Mouse (Mus musculus): ENCODE results near the gene Hacd3. TPM values are rescaled to one million over a fixed set of nuclear protein-coding genes. Genes with fewer than 3 reads are reported as not detected.
"Not testable (repeated sequence)": the region's sequence is repeated elsewhere in the genome, so short reads cannot be mapped to it uniquely, and the experiment has no call there.

Hacd3 gene
- total RNA-seq, 2 experiments from 2014 or later, result 8.2 to 11.9 TPM

DNA sequence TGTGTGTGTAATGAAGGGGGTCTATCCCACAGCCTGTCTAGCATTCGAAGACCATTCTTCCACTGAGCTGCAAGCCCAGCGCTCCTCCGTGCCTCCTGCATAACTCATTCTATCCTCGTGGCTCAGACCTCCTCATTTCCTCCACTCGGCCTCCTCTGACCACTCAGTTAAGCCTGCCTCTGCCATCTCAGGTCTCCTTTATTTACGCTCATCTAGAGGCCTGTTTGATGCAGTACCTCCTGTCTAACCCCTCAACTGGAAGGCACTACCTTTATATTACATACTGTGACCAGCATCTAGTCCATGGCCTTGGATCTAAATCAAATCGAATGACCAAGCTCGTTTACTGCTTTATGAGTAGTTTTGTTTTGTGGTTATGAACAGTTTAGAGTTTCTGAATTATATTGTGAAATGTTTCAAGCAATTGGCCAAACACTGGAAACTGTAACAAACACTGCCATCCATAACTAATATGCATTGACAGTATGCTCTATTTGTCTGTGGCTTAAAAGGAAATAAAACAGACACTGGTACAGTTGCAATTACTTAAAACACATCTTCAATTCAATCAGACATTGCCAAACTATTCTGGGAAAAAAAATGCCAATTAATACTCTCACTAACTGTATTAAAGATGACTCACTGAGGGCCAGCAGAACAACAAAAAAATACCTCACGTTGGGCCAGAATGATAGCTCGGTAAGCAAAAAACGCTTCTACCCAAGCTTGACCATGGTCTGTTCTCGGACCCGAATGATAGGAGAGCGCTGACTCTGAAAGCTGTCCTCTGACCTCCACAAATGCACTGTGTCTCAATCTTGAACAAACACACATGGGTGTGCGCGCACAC lies 4.3 kb downstream of the Hacd3 start:
- DNase-seq, result no peak

- DNase-seq, result no peak
Observed at GRCm38 (mm10) chr9:65016241-65016977, 5.1 kb downstream of the Hacd3 start.

GRCm38 (mm10) chr9:65015461-65016222 lies 5.9 kb downstream of the Hacd3 start:
- DNase-seq, result no peak

DNA sequence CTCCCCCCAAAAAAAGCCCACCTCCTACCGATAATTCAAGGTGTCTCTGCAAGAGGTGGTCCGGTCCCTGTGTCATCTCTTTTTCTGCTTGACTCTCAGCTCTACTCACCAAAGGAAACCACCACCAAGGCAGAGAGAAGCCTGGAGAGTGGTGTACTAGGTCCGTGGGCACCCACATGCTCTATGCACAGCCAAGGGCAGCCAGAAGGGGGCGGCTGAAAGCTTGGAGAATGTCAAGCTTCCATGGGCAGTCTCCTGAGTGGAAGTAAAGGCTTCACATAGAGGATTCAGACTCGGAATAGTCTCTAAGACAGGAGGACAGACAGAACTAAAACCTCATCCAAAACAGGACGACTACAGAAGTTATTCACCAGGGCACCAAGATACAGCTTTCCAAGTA lies 10.2 kb downstream of the Hacd3 start:
- no peak for DNase-seq

DNA sequence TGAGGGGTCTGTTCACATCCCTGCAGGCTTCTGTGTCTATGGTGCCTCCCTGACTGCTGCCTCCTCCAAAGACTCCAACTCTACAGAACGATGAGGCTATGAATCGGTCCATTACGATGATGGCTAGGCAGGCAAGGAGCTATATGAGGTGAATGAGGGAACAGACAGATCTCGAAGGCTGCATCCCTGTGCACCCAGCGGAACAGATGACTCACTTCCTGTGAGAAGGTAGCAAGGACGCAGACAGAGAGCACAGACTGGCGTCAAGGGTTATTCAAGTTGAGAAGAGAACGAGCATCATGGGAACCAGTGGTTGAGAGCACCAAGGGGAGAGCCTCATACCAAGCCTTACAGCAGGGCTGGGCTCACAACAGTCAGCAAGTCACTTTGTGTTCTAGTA lies 10.9 kb downstream of the Hacd3 start:
- DNase-seq, result no peak

DNA sequence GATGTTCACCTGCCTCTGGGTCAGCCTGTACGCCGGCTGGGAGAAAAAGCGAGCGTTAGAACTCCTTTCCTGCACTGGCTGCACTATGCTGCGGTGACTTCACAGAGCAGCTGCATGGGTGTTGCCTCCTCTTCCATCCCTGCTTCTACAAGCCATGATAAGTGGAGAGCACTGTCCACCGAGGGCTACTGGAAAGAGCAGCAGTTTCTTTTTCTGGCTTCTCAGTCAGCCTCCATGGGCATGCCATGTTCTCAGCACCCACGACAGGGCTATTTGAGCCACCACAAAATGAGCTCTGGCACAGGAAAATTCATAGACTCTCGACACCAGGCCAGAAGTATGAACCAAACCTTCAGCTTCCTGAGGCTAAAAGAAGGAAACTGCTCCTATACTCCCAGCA lies 15.8 kb downstream of the Hacd3 start:
- DNase-seq, result peak; percentile 39

GRCm38 (mm10) chr9:65001481-65001880 lies 20.0 kb downstream of the Hacd3 start:
- DNase-seq, result no peak

- not testable (repeated sequence) for DNase-seq
Observed at GRCm38 (mm10) chr9:64995464-64995863, 26.0 kb downstream of the Hacd3 start.

GRCm38 (mm10) chr9:64990291-64990690 lies 31.2 kb downstream of the Hacd3 start:
- no peak for DNase-seq

DNA sequence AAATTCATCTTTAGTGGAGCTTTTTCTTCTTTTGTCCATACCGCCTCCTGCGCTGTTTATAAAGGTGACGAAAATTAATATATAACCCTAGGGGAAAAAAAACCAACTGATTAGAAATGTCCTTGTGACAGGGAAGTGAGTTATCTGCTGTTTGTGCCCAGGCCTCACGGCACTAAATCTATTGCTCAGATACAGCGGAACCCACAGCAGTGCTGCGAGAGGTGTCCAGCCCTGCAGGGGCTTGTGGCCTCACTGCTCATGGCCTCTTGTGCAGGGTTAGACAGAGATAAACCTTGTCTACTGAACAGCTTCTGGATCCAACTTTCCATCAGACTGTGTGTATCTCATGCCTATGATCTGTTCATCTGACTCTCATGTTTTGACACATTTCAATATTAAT lies 33.0 kb downstream of the Hacd3 start:
- DNase-seq, result no peak

GRCm38 (mm10) chr9:64987651-64988050 lies 33.8 kb downstream of the Hacd3 start:
- DNase-seq, result no peak

DNA sequence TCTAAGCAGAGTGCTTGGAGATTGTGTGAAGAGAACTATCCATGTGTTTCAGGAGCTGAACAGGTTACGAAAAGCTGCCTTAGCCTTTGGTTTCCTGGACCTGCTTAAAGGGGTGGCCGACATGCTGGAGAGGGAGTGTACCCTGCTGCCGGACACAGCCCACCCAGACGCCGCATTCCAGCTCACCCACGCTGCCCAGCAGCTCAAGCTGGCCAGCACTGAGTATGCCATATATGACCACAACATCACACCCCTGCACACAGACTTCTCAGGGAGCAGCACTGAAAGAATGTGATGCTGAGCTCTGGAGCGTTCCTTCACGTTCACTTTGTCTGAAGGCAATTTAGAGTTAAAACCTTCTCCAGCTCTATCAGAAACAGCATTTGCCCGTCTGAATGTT lies 35.7 kb downstream of the Hacd3 start:
- DNase-seq, result no peak

DNA sequence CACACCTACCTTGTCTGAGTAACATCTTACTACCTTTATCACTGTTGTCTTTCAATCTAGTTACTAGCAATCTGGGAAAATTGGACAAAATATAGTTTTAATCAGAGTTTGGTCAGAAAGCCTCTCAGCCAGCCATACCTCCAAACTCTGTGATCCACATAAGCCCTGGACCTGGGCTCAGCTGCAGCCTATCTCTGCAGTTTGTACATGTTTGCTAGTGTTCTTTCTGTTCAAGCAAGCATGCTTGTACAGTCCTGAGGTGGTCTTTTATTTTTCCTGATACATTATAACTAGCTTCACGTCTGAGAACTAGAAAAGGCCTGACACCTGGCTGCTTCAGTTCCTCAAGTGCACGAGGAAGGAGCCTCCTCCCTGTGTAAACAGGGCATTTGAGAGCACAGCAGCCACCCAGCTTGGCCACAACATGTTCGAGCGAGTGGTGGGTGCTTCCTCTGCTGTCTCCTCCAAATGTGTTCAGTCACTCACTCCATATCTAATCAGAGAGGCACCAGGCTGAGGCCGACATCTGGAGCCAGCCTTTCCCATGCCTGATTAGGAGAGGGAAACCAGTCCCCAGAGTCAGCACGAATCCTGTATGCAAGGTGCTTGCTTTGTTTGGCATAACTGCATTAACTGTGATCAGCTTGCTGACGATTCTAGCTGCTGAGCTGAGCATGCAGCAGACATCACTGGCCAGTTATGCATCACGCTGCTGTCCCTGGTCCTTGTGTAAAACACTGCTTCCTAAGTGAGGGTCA lies 36.3 kb downstream of the Hacd3 start:
- no peak for DNase-seq

DNA sequence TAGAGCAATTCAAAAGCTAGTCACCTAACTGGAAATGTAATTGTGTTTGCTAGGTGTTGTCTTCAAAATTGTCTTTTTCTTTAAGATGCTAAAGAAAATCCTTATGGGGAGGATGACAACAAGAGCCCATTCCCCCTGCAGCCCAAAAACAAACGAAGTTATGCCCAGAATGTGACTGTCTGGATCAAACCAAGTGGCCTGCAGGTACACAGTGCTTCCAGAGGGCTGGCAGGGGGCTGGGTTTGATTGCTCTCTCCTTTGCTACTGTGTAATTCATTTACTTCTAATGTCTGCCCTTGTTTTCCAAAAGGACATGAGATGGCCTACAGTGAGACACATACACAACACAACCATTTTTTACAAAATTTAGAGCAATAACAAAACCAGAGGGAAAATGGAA lies 39.6 kb downstream of the Hacd3 start:
- no peak for DNase-seq

DNA sequence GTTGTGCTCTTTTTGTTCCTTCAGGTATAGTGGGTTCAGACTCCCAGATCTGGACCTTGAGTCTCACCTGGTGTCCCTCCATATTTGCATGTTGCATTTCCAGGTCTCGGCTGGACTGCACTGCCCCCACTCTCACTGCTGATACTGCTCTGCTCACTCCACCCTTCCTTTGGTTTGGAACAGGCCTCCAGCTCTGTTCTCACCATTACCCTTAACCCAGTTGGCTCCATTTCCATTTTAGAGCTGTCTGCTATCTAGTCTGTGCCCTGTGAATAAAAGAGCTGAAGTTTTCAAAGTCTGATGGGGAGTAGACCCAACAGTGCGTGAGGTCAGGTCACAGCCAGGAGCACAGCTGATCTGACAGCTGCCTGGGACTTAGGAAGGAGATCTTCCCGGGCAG lies 40.9 kb downstream of the Hacd3 start:
- no peak for DNase-seq

DNA sequence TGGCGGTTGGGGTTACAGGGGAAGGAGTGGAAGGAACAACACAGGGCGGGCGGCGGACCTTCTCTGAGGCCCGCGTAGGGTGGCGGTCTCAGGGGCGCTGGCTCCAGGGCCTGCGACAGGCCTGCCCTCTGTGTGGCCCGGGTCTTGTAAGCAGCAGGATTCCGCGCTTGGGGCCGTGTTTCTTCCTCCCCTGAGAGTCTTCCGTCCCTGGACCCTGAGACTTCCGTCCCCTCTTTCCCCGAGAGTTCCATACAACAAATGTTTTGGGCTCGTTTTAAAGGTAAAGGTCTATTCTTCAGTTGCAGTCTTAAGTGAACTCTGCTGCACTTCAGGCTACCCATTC lies 60.5 kb downstream of the Hacd3 start:
- DNase-seq, result no peak

DNA sequence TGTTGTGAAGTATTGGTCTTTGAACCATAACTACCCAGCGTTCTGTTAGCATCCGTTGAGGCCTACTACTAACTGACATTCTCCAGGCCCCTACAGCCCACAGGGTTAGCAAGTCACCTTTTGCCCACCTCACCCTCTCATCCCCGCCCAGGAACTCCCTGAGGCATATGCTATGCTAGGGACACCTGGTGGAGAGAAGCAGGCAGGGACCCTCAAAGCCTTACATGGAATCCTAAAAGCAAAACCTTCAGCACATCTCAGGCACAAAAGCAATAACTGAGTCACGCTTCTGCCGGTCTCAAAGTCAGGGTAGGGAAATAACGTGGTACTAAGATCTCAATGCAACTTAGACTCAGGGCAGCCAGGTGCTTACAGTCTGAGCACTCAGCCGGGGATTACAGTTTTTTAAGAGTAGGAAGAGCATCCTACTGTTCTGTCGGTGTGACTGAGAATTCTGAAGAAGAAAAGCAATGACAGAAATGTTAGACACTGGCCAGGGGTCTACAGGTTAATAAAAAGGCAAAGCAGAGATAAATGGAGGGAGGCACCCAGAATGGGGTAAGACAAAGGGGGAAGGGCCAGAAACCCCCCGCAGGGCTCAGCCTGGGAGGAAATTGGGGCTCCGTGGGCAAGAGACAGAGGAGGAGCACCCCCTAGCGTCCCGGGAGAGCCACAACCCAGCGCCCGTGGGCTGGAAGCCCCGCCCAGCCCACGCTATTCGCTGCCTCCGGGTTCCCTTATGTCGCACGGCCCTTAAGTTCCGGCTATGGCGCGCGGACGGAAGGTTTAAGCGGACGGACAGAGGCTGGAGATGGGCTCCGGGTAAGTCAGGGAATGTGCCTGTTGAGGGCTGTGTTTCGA lies 61.1 kb downstream of the Hacd3 start, which contains the start of gene Ints14:
Gene Ints14, plus strand, starts transcription at position 789 of the 861 bp plus-strand sequence.
- peak; percentile 93 for DNase-seq

DNA sequence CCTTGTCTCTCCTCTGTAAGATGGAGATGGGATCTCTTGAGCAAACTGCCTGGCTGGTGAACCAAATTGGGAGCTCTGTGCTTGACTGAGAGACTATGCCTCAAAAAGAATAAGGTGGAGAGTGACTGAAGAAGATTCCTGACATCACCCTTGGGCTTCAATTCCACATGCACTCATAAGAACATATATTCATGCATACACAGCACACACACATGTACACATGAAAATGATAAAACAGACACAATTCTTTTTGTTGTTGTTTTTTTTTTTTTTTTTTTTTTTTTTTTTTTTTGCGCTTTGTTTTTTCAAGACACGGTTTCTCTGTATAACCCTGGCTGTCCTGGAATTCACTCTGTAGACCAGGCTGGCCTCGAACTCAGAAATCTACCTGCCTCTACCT lies 64.2 kb downstream of the Hacd3 start:
- DNase-seq, result no peak

DNA sequence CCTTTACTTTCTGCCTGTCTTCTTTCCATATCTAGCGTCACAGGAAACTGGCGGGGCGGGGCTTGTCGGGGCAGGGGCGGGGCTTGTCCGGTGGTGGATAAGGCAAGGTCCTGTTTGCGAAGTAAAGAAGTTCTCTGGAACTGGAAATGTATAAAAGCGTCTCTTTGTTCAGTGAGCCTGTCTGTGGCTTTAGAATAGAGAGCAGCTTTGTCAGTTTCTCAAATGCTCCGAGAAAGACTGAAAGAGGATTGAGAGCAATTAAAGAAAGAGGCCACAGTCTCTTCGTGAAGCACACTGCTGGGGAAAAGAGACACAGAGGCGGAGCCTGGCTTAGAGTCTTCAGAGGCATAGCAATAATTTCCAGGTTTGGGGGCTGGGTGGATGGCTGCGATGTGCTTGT lies 65.2 kb downstream of the Hacd3 start:
- DNase-seq, result no peak

GRCm38 (mm10) chr9:64953190-64953589 lies 68.3 kb downstream of the Hacd3 start:
- DNase-seq, result no peak

DNA sequence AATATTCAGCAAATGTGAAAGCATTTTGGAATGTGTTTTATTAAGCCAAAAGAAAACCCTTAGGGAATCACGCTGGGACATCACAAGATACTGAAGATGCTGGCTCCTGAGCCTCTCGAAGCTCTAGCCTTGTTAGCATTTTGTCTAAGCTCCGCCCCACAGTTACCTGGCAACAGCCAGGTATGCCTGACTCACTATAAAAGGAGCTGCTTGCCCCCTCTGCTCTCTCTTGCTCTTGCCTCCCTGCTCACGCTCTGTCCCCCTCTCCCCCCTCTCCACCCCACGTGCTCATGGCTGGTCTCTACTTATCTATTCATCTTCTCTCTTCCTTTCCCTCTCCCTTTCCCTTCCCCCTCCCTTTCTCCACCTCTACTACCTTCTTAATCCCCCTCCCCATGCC lies 69.4 kb downstream of the Hacd3 start:
- DNase-seq, result no peak

Measured in gastrocnemius, postnatal 25 days (tissue).